Mouse (Mus musculus) heart, adult 2 months (tissue): ENCODE data around the gene Ubash3b.

Experiments used
- CTCF ChIP-seq: fragments of 200-600 bp; IDR thresholded peaks from 2 replicates; pipeline ENCODE4 v1.8.1; 2022; ENCODE audit warnings: antibody characterized with exemption, mild to moderate bottlenecking, moderate library complexity
- EP300 ChIP-seq: fragments of 200-500 bp; IDR thresholded peaks from 2 replicates; pipeline ENCODE4 v1.6.1; 2011; ENCODE audit warnings: low read depth, low read length, control low read depth; ENCODE audit not compliant: insufficient read depth
- POLR2A ChIP-seq: fragments of 200-500 bp; IDR thresholded peaks from 2 replicates; pipeline ENCODE4 v1.6.1; 2011; ENCODE audit warnings: mild to moderate bottlenecking, low read depth, low read length, control low read depth; ENCODE audit not compliant: insufficient read depth

- TF ChIP-seq CTCF: no peak
- no peak for TF ChIP-seq POLR2A
- no peak for TF ChIP-seq EP300
Measured at GRCm38 (mm10) chr9:41126723-41127122, 34.8 kb downstream of the Ubash3b start.
